Mouse (Mus musculus) neural tube, embryonic 12.5 days (tissue): ENCODE measurements around the gene Col5a1. TPM values are rescaled to one million over a fixed set of nuclear protein-coding genes. Genes with fewer than 3 reads are reported as not detected.

Source experiments
- ATAC-seq: fragments of 200-750 bp; cut with Nextera tagmentation; 2 replicates; pipeline ENCODE4 v1.8.0; 2017; ENCODE audit warnings: low read depth, mild to moderate bottlenecking, moderate TSS enrichment, moderate library complexity; ENCODE audit not compliant: low FRiP score
- H3K27ac ChIP-seq: fragments of 300-500 bp; sonication (generic); 2 replicates; pipeline ENCODE4 v1.5.1; 2016
- H3K27me3 ChIP-seq: fragments of 300-500 bp; sonication (generic); replicated peaks from 2 replicates; pipeline ENCODE4 v1.6.1; 2016; ENCODE audit warnings: mild to moderate bottlenecking
- H3K36me3 ChIP-seq: fragments of 300-500 bp; sonication (generic); 2 replicates; pipeline ENCODE4 v1.6.1; 2016; ENCODE audit warnings: mild to moderate bottlenecking
- H3K4me1 ChIP-seq: fragments of 300-500 bp; sonication (generic); 2 replicates; pipeline ENCODE4 v1.6.1; 2016
- H3K4me2 ChIP-seq: fragments of 300-500 bp; sonication (generic); replicated peaks from 2 replicates; pipeline ENCODE4 v1.6.1; 2016; ENCODE audit warnings: mild to moderate bottlenecking
- H3K4me3 ChIP-seq: fragments of 300-500 bp; sonication (generic); 2 replicates; pipeline ENCODE4 v1.5.1; 2016
- H3K9ac ChIP-seq: fragments of 300-500 bp; sonication (generic); 2 replicates; pipeline ENCODE4 v1.6.1; 2016; ENCODE audit warnings: mild to moderate bottlenecking
- H3K9me3 ChIP-seq: fragments of 300-500 bp; sonication (generic); 2 replicates; pipeline ENCODE4 v1.6.1; 2016; ENCODE audit warnings: mild to moderate bottlenecking
- WGBS: fragments of 180-500 bp; shearing (Covaris S2); methylation state at CpG from one replicate; pipeline ENCODE4 v1.1.7; 2016; 5-methylcytosine and 5-hydroxymethylcytosine counted together
- polyA plus RNA-seq: library from polyadenylated mRNA; unstranded; fragments of >200 nt; fragmentation: Nextera tagmentation; extraction: Ambion mirVana; gene quantifications from 2 replicates; pipeline ENCODE4 v1.2.1, GENCODE M21; 2016

Gene Col5a1
- polyA plus RNA-seq, 1 experiment from 2014 or later, result 29.3 TPM

DNA sequence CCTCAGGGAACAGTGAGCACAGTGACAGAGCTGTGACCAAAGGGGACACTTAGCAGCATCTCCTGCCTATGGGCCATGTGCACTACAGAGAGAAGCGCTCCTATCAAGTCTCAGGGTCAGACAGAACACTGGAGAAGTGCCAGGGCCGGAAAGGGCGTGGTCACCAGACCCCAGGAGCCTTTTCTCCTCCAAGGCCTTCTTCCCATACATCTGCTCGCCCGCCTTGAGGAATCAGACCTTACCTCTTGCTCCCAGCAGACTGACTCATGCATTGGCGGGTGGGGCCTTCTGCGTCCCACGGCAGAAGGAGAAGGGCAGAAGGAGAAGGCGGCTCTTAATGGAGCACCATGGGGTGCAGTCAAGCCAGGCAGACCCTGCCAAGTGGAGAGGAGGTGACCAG lies 145.6 kb downstream of the Col5a1 start:
- WGBS, result 84% methylated on average over 9 of the region's 9 CpGs
- no peak overlapping the region for H3K4me2 ChIP-seq
- peaks cover 23% of the 10 kb centered on the region; the same call in 1 of the 2 replicates for H3K27me3 ChIP-seq
- H3K36me3 ChIP-seq, result peaks cover 15% of the 10 kb centered on the region; the same call in 1 of the 2 replicates
- H3K4me3 ChIP-seq, result no peak overlapping the region
- peaks cover 11% of the 10 kb centered on the region for H3K4me1 ChIP-seq
- no peaks in the 10 kb centered on the region for H3K9me3 ChIP-seq
- H3K27ac ChIP-seq, result no peak overlapping the region
- ATAC-seq, result no peak
- no peak overlapping the region for H3K9ac ChIP-seq

DNA sequence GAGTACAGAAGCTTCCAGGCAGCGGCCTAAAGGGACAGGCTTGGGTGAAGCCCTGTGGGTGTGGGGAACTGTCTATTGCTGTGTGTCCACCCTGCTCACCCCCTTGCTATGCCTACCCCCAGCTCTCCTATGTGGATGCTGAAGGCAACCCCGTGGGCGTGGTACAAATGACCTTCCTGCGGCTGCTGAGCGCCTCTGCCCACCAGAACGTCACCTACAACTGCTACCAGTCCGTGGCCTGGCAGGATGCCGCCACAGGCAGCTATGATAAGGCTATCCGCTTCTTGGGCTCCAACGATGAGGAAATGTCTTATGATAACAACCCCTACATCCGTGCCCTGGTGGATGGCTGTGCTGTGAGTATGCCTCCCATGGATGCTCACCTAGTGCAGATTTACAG lies 146.2 kb downstream of the Col5a1 start:
- Histone ChIP-seq H3K9ac (no peak overlapping the region), H3K9me3 (no peaks in the 10 kb centered on the region), H3K4me2 (no peak overlapping the region), H3K36me3 (peaks cover 15% of the 10 kb centered on the region; the same call in 1 of the 2 replicates), H3K4me1 (peaks cover 11% of the 10 kb centered on the region), H3K27ac (no peak overlapping the region), H3K4me3 (no peak overlapping the region), H3K27me3 (peaks cover 23% of the 10 kb centered on the region; the same call in 1 of the 2 replicates)
- 91% methylated on average over 11 of the region's 11 CpGs for WGBS
- ATAC-seq, result no peak

DNA sequence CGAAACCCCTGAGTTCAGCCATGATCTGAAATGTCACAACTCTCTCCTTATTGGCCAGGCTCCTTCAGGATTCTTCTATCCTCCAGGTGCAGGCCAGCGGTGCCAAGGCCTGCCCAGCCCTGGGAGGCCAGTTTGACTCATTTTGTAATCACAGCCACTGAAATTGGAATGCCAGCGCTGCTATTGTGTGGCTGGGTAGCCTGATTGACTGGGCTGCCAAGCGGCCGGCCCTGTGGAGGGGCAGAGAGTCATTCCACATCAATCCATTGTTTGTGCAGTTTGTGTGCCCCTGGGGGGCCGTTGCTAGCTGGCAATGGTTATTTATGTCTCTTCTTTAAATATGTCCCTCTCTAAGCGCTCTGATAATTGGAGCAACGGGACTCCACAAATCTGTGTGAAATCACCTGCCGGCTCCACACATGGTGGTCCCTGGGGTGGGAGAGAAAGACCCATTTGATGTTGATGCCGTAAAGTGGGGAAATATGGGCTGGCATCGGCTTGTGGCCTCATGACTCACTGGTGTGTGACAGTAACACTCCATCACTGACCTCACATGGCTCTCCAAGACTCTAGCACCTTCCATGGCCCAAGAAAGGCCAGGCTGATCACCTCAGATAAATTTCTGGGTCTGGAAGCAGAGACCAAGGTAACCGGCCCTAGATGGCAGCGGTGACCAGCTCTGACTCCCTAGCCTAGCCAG lies 147.9 kb downstream of the Col5a1 start:
- Histone ChIP-seq H3K36me3 (peaks cover 5% of the 10 kb centered on the region; the same call in 1 of the 2 replicates), H3K9me3 (no peaks in the 10 kb centered on the region), H3K4me2 (no peak overlapping the region; the same call in 1 of the 2 replicates), H3K27ac (peak overlapping the region; percentile 26; the same call in 1 of the 2 replicates), H3K4me1 (peaks cover 11% of the 10 kb centered on the region), H3K4me3 (no peak overlapping the region), H3K27me3 (peaks cover 23% of the 10 kb centered on the region; the same call in 1 of the 2 replicates), H3K9ac (no peak overlapping the region)
- WGBS, result 34% methylated on average over 13 of the region's 13 CpGs
- ATAC-seq, result peak; percentile 61; the same call in 1 of the 2 replicates

DNA sequence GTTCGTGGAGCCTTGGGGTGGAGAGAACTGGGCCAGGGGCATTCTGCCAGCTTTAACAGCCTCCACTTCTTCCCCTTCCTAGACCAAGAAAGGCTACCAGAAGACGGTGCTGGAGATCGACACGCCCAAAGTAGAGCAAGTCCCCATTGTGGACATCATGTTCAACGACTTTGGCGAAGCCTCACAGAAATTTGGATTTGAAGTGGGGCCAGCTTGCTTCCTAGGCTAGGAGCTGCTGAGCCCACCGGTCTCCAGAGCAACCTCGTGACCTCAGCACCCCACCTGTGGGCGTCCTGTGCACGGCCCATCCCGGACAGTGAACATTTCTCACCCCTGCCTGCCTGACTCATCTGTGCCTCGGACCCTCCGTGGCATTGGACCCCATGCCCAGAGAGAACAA lies 150.6 kb downstream of the Col5a1 start:
- no peak overlapping the region for H3K4me2 ChIP-seq
- no peak for ATAC-seq
- peaks cover 8% of the 10 kb centered on the region; the same call in 1 of the 2 replicates for H3K27me3 ChIP-seq
- no peak overlapping the region for H3K27ac ChIP-seq
- no peak overlapping the region for H3K9ac ChIP-seq
- no peaks in the 10 kb centered on the region for H3K9me3 ChIP-seq
- peaks cover 11% of the 10 kb centered on the region for H3K4me1 ChIP-seq
- no peak overlapping the region for H3K4me3 ChIP-seq
- 94% methylated on average over 13 of the region's 13 CpGs for WGBS
- 0 out of 2 replicates have a peak, but pooled peaks cover 3% of the 10 kb centered on the region for H3K36me3 ChIP-seq

DNA sequence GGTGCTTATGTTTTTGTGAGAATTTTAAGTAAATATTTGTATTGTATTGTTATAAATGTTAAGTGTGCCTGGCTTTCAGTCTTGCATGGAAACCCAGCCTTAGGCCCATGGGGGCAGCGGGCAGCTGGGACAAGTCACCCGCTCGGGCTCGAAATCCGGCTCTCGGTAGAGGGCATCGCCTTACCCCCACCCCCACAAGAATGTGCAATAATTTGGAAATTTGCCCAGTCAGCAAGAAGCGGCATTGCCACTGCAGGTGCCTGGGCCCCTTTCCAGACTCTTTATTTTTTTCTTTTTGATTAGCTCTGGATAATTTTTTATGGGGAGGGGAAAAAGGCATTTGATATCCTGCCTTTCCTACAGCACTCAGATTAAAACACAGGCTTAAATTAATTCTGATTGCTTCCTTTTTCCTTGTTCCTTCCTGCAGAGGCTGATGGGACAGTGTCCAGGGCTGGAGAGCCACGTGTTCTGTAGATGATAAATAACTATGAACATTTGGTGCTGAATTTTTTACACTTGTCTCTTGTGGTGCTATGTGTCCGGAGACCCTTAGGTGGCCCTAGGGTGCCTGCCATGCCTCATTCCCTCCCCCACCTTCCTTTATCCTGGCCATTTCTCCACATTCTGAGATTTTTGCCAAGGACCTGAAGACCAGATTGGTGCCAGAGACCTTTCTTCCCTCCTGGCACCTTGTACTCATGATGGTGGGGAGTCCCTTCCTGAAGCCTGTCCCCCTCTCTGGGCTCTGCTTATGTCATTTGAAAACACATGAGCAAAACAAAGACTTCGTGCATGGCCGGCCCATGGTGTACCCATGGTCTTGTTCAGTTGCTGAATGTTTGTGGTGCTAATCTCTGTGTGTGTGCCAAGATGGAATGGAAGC lies 151.5 kb downstream of the Col5a1 start:
- ATAC-seq, result no peak
- H3K9me3 ChIP-seq, result no peaks in the 10 kb centered on the region
- 85% methylated on average over 12 of the region's 12 CpGs for WGBS

DNA sequence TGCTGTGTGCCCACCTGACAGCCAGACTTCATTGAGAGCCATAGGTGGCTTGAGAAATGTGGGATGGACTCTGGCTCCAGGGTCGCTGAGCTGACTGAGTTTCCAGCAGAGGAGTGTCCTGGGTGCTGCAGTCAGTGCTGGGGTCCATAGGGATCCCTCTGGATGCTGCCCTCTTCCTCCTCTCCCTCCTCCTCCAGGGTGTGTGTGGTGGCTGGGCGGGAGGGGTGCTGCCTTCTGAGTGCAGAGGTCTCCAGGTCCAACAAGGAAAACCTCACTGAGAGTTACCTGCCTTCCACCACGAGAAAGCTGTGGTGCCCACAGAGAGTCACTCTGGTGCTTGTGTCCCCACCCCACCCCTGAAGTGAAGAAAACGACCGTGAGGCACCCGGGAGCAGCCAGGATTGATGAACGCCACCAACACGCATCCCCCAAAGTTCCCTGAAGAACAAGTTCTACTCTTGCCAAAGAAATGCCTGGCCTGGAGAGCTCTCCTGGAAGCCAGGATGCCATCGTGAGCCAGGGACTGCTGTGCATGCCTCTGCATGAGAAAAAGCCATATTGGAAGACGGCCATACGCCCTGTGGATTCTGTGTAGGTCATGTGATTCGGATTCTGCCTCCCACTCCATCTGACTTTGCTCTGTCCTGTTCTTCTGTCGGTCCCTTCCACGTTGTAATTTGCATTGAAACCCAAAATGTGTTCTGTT lies 152.3 kb downstream of the Col5a1 start:
- Histone ChIP-seq H3K4me1 (peaks cover 11% of the 10 kb centered on the region), H3K9ac (no peak overlapping the region), H3K9me3 (no peaks in the 10 kb centered on the region), H3K4me3 (no peak overlapping the region), H3K4me2 (no peak overlapping the region), H3K36me3 (0 out of 2 replicates have a peak, but pooled peaks cover 3% of the 10 kb centered on the region), H3K27ac (no peak overlapping the region), H3K27me3 (no peaks in the 10 kb centered on the region; the same call in 1 of the 2 replicates)
- 85% methylated on average over 14 of the region's 14 CpGs for WGBS
- no peak for ATAC-seq

More for the DNA sequence above, 151.5 kb downstream of the Col5a1 start:
- H3K9ac ChIP-seq, result no peak overlapping the region
- H3K36me3 ChIP-seq, result 0 out of 2 replicates have a peak, but pooled peaks cover 3% of the 10 kb centered on the region
- H3K4me2 ChIP-seq, result no peak overlapping the region
- H3K27ac ChIP-seq, result no peak overlapping the region
- no peak overlapping the region for H3K4me3 ChIP-seq
- H3K4me1 ChIP-seq, result peaks cover 11% of the 10 kb centered on the region
- H3K27me3 ChIP-seq, result no peaks in the 10 kb centered on the region; the same call in 1 of the 2 replicates

DNA sequence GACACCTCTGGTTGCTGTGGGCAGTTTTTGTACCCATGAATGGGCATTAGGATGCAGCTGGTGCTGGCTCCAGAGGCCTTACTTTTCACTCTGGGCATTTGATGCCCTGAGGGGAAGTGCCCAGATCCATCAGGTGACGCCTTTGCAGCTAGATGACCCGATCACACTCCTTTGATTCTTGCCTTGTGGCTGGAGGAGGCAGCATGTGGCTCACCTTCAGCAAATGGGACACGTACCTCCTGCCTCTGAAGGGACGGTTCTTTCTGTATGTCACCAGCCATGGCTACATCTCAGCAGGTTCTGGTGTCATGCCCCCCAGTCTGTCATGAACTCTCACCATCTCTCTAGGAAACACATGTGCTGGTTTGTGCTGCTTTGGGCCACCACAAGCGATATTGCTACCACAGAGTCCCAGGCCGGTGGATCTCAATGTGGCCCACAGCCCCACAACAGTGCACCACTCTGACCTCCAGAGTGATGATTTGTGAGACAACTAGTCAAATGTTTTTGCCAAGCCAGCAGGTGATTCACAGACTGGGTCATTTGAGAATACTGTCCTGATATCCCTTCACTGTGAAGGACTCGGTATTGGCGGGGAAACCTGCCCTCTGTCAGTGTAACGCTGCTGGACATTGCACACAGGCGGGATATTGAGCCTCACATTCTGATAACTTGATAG lies 153.6 kb downstream of the Col5a1 start:
- 0 out of 2 replicates have a peak, but pooled peaks cover 3% of the 10 kb centered on the region for H3K36me3 ChIP-seq
- no peak for ATAC-seq
- H3K4me3 ChIP-seq, result no peak overlapping the region
- no peak overlapping the region for H3K9ac ChIP-seq
- H3K27me3 ChIP-seq, result no peaks in the 10 kb centered on the region; the same call in 1 of the 2 replicates
- no peak overlapping the region for H3K4me2 ChIP-seq
- no peaks in the 10 kb centered on the region for H3K9me3 ChIP-seq
- no peaks in the 10 kb centered on the region for H3K4me1 ChIP-seq
- H3K27ac ChIP-seq, result no peak overlapping the region
- 93% methylated on average over 10 of the region's 10 CpGs for whole genome bisulfite sequencing

DNA sequence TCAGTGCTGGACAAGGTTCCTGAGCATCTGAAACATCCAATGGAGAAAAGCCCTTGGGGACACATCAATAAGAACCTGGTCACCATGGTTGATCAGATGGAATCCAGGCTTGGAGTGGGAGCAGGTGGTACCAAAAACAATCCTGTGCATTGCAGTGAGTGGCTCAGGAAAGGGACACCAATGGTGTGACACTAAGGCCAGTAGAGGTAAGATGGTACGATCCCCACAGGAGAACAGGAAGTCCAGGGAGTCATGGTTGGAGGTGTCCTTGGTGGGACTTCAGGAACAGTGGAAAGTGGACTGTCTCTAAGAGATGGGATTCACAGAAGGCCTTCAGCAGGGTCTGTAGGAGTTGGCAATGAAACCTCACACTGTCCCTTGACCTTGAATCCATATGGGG lies 154.2 kb downstream of the Col5a1 start:
- H3K36me3 ChIP-seq, result 0 out of 2 replicates have a peak, but pooled peaks cover 3% of the 10 kb centered on the region
- no peaks in the 10 kb centered on the region for H3K9me3 ChIP-seq
- no peak overlapping the region for H3K9ac ChIP-seq
- H3K4me2 ChIP-seq, result no peak overlapping the region
- H3K27me3 ChIP-seq, result no peaks in the 10 kb centered on the region; the same call in 1 of the 2 replicates
- H3K4me3 ChIP-seq, result no peak overlapping the region
- no peak overlapping the region for H3K27ac ChIP-seq
- H3K4me1 ChIP-seq, result no peaks in the 10 kb centered on the region
- ATAC-seq, result no peak
- WGBS, result 88% methylated on average over 1 of the region's 1 CpGs

DNA sequence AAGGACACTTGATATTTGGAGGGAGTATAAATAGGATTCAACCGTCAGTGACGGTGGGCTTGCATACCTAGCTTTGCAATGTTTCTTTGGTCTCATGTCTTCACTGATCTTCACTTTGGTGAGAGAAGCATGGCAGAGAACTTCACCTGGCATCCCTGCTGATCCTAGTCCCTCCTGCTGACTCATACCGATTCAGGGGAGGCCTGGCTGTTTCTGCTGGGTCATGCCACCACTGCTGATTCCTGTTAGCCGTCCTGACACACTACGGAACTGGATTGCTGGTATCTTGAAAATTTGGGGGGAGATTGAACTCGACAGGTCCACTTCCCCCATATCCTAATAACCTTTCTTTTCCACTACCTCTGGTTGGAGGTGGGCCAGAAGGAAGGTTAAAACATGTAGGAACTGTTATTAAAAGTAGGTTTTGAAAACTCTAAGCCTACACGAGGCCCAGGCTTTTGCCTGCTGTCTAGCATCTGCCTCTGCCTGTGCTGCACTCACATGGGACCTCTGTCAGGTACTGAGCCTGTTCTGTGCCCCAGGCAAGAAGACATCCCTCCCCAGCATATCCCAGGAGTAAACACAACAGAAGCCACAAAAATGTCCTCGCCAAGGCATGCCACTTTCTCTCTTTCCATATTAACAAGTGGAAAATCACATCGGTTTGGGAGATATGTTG lies 158.8 kb downstream of the Col5a1 start:
- Histone ChIP-seq H3K4me1 (no peaks in the 10 kb centered on the region), H3K36me3 (no peaks in the 10 kb centered on the region), H3K9me3 (no peaks in the 10 kb centered on the region)

DNA sequence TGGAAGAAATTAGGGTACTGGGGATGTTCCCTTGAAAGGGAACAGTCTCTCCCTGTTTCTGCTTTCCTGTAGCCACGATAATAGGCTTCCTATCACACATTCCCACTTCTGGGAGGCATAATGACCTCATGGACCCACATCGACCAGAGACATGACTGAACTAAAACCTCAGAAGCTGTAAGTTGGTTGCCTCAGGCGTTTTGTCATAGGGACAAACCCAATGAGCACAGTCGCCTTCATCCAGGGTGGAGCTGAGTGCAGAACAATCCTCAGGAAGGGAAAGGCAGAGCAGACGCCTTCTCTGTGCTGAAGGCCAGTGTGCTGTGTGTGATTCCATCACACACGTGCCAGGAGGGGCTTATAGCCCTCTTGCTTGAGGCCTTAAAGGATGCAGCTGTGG lies 160.1 kb downstream of the Col5a1 start:
- no peak for ATAC-seq
- Histone ChIP-seq H3K9me3 (no peaks in the 10 kb centered on the region), H3K4me2 (no peak overlapping the region), H3K36me3 (no peaks in the 10 kb centered on the region), H3K4me3 (no peak overlapping the region), H3K27ac (no peak overlapping the region), H3K27me3 (no peaks in the 10 kb centered on the region), H3K9ac (no peak overlapping the region), H3K4me1 (no peaks in the 10 kb centered on the region)
- 74% methylated on average over 6 of the region's 6 CpGs for WGBS

More for the DNA sequence above, 158.8 kb downstream of the Col5a1 start:
- no peaks in the 10 kb centered on the region for H3K27me3 ChIP-seq
- no peak for ATAC-seq
- H3K27ac ChIP-seq, result no peak overlapping the region
- H3K9ac ChIP-seq, result no peak overlapping the region
- 91% methylated on average over 9 of the region's 9 CpGs for WGBS
- H3K4me2 ChIP-seq, result no peak overlapping the region
- no peak overlapping the region for H3K4me3 ChIP-seq

DNA sequence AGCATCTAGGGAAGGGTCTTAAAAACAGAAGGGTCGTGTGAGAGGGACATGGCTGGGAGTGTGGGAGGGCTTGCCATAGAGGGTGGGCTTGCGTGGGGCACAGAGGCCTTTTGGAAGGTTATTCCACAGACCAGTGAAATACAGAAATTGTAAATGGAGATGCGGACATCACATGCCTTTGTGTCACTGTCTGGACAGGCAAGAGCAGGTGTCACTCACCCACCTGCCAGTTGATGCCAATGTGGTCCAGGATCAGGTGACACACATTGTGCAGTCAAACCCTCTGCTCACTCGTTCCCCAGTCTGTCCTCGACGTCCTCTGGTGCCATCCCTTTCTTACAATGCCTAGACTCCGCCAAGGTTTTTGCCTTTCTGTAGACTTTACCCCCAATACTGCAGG lies 160.9 kb downstream of the Col5a1 start:
- 78% methylated on average over 7 of the region's 7 CpGs for WGBS
- Histone ChIP-seq H3K27ac (no peak overlapping the region), H3K4me1 (no peaks in the 10 kb centered on the region), H3K4me2 (no peak overlapping the region), H3K27me3 (no peaks in the 10 kb centered on the region), H3K36me3 (no peaks in the 10 kb centered on the region), H3K4me3 (no peak overlapping the region), H3K9ac (no peak overlapping the region), H3K9me3 (no peaks in the 10 kb centered on the region)
- no peak for ATAC-seq
